Mouse (Mus musculus) mouse embryonic stem cell (cell line): ENCODE results near the gene Dnajc5.
"Not testable (repeated sequence)": the region's sequence is repeated elsewhere in the genome, so short reads cannot be mapped to it uniquely, and the experiment has no call there.

Experiments
- in situ Hi-C, 2 experiments: fragments of 300-500 bp; cut with MboI; formaldehyde crosslinking; loops; 1 replicate in 1 of 2; 3 replicates in 1 of 2; pipeline ENCODE4 v1.14.3; 2019 to 2020; ENCODE audit warnings: low sequenced_read_pairs in 2 of 2, low pct_unique_long_range_greater_than_20kb in 1 of 2, mixed read lengths in 1 of 2; ENCODE audit not compliant: unreplicated experiment in 1 of 2

Gene Dnajc5

DNA sequence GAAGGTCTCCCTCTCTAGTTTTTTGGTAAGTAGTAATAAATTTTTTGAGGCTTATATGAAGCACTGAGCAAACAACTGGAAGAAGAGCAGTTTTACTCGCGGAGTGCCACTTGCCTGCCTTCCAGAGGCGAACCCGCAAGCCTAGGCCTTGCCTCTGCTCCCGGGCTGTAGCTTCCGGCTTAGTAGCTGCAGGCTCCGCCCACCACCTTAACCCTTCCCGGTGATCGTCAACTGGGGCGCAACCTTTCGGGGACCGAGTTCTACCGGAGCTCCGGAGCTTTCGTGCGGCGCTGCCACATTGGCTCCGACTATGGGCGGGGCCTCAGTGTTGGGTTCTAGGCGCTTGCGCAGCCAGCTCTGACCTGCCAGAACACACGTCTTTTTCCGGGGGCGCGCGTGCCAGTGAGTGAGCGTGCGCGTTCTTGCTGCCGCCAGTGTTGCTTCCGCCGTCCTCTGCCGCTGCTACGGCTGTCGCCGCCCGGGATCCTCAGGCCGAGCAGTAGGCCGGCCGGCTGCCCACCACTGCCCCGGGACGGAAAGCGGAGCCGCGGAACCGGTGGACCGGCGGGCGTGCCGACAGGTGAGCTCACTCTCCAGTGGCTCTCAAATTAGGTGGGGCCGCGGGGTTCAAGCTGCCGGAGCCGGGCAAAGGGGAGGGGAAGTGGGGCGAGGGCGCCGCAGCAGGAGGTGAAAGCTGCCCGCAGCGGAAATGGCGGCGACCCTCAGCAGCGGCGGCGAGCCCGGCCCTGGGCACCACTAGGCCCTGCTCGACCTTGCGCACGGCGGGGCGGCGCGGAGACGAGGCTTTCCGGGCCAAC, at the start of gene Dnajc5:
TSS of gene Dnajc5 (plus strand) at position 368 of the 818 bp plus-strand sequence.
- in situ Hi-C loops = no loop called here

DNA sequence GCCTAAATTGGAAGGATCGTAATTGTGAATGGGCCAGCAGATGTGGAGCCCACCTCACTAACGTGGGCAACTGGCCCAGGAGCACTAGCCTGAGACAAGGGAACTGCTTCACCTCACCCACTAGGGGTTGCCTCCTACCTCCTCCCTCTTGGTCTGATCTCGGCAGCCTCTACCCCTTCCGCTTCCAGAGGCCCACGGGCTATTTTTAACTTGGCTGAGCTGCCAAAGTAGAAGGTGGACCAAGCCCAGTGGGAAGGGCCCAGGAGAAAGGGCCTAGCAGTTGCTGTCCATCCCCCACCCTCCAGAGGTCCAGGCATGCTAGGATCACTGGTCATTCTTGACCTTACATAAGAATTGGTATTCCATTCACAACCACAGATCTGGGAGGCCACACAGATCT, 49.0 kb upstream of the Dnajc5 start:
- in situ Hi-C loops = no loop called here

DNA sequence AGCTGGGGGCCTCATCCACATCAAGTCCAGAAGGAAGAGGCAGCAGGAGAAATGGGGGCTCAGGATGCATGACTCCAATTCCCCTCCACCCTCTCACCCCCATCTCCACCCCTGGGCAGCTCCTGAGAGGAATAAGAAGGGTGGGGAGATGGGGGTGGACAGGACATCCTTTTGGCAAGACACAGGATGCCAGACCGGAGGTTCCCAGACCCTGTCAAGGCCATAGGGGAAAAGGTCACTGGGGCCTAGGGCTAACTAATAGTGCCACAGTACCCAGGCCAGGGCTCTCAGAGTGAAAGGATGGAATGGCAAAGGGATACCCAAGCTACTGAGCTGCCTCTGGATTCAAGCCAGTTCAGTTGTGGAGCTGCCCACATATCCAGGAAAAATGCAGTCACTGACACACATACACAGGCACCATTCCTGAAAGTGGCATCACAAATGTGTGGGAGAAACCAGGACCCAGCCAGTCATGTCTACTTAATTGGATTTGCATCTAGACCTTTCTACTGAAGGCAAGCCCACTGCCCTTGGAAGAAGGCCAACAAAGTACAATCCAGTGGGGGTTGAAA, 47.9 kb upstream of the Dnajc5 start:
- in situ Hi-C loops = no loop called here

DNA sequence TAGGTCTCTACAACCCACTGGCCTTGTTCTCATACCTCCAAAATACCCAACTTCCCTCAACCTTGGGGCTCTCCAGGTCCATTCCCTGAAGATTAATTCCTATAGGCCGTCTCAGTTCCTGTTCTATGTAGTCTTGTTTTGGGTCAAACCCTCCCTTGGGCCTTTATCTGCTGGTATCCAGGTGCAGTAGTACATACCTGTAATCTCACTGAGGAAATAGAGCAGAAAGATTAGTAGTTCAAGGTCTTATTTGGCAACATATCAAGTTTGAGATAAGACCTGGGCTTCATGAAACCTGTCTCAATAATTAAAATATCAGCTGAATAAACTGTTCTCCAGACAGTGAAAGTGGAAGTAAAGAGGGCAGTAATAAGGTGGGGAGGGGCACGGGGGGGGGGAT, 37.2 kb upstream of the Dnajc5 start:
- in situ Hi-C loops = no loop called here

DNA sequence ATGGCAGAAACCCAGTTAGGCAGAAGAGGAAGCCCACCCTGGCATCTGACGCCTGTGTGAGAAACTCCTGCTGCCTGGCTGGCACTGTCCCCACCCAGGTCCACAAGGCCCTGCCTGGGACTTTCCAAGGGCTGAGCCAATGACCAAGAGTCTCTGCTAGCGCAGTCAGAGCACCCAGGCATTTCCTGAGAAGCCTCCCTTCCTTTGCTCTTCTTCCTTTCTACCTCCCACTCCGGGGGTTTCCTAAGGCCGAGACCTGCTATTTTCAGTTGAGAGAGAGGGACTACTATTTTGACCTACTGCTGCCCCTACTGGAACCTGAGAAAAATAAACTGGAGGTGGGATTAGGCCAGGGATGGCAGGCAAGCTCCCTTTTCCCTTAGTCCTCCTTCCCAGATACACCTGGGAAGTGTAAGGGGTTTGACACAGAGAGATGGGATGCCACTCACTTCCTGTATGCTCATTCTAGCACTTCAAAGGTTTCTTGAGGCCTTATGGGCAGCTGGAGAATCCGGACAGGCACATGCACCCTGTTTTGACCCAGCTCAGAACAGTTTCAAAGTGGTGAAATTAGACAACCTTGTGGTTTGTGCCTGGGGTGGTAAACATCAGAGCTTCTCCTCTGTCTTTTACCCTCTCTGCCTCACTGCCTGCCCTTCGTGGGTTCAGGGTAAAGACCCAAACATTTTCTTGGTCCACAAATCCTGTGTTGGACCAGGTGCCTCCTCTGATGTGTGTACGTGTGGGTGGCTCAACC, 36.5 kb upstream of the Dnajc5 start:
- in situ Hi-C loops = no loop called here

DNA sequence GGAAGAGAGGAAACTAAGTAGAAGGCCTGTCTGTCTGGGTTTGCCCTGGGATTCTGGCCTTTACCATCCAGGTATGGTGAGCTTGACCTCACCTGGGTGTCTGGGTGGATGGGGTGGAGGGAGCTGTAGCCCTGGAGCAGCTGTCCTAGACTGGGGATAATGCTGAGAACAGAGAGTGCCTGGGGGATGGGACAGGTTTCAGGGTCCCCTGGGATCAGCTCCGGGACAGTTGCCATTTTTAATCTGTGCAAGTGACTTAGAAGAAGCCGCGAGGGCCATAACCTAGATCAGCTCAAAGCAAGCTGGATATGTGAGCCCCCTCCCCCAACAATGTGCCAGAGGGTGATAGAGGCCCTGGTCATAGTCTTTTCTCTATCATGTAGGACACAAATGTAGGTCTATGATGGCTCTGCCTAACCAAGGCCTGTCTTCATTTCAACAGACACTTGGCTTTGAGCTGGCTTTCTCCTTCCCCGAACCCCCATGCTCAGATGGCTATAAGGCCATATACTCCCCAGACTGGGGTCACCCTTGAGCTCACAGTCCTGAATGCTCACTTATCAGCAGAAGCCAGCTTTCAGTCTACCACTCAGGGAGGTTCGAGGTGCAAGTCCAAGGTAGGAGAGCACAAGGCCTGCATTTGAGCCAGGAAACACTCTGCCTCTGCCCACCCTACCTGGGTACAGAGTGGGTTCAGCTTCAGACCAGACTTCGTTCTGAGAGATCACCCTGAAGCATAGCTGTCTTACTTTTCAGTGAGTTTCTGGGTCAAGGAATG, 35.6 kb upstream of the Dnajc5 start:
- in situ Hi-C loops = no loop called here

DNA sequence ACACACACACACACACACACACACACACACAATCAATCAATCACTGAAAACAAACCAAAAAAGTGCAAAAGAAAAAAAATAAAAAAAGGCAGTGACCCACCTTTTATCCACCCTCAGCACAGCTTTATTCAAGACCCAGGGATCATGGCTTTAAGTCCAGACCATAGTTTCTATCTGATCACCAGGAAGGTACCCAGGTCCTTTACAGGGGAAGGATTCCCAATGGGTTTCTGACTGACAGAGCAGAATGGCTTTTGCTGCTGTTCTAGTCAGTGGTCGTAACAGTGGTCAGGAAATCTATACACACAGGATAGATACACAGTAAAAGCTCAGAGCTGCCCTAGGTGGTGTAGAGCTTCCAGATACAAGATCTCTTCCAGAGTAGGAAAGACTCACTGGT, 34.5 kb upstream of the Dnajc5 start:
- in situ Hi-C loops = no loop called here

DNA sequence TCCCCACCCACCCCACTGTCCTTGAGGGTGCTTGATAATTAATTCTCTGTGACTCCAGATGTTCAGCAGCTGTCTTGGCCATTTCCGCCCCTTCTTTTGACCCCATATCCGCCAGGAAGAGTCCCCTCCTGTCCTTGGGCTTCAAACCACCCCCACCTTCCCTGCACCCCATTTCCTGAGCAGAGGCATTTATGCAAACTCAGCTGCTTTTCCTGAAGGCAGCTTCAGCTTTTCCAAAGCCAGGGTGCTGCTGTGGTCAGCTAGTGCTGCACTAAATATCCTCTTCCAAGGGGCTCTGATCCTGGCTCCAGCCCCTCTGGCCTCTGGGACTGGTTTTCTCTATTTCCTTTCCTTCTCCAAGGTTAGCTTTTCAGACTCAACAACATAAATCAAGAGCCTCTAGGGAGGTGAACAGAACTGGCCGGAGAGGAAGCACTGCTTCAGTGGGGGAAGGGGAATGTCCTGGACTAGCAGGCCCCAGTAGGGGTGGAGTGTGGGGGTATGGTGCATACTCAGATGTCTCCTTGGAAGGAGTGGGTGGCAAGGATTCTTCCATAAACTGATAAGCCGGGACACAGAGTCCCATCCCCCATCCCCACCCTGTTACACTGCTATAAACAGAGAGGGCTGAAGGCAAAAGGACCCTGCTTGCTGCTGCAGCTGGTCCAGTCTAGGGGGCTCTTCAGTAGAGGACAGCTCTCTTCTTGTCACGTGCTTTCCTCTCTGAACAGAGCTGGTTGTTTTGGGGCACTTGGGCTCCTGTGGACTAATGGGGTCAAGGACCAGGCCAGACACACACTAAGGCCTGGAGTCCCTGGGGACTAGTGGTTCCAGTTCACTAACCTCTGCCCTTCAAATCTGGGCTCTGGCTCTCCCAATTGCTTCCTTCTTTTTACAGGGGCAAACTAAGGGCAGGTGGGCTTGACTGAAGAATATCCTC, 32.7 kb upstream of the Dnajc5 start:
- in situ Hi-C loops = no loop called here

DNA sequence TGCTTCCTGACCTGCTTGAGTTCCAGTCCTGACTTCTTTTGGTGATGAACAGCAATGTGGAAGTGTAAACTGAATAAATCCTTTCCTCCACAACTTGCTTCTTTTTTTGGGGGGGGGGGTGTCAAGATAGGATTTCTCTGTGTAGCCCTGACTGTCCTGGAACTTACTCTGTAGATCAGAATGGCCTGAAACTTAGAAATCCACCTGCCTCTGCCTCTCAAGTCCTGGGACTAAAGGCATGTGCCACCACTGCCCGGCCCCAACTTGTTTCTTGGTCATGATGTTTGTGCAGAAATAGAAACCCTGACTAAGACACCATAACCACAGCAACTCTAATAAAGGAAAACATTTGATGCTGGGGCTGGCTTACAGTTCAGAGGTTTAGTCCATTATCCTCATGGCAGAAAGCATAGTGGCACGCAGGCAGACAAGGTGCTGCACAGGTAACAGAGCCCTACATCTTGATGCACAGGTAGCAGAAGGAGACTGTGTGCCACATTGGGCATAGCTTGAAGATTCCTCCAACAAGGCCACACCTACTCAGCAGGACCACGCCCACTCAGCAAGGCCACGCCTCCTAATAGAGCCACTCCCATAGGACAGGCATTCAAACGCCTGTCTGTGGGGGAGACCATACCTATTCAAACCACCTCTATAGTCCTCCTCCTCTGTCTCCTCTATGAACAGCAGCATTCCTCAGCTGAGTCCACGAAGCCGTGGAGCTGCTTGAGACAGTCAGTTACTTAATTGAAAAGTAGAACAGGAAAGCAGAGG, 28.7 kb upstream of the Dnajc5 start:
- in situ Hi-C loops = no loop called here

DNA sequence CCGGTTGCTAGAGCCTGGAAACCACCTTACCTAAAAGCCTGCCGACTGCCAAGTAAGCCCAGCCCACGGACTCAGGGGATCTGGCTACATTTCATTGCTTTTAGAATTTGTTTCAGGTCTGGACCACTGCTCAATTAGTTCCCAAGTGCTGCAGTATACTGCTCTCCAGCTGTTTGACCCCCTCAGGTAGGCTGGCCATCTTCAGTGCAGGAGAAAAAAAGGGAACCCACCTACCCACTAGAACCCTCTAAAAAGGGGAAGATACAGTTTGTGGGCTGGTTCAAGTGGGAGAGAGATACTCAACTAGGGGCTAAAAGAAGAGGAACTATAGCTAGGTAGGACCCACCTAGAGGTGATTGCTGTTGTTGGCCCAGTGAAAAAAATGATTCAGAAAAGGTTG, 28.1 kb upstream of the Dnajc5 start:
- in situ Hi-C loops = no loop called here

DNA sequence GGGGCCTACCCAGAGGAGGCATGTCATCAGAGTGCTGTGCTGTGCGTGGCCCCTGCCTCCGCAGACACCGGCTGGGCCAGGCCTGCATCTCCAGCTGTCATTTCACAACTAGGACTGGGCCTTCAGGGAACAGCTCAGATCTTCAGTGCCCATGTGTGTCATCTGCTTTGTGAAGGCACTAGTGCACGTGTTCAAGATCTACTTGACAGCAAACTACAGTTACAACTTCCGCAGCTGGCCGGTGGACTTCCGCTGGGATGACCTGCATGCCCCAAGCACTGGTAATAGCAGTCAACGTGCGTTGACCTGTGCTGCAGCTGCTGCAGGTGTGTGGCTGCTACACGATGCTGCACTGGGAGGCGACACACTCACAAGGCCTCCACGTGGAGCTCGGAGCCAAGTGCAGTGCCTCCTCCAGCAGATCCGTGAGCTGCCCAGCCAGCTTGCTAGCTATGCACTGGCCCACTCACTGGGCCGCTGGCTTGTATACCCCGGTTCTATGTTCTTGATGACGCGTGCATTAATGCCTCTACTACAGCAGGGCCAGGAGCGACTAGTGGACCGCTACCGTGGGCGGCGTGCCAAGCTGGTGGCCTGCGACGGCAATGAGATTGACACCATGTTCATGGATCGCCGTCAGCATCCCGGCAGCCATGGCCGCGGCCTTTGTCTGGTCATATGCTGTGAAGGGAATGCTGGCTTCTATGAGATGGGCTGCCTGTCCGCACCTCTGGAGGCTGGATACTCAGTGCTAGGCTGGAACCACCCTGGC, 26.9 kb upstream of the Dnajc5 start, which contains the start of gene Abhd16b:
TSS of gene Abhd16b (plus strand) at position 51 of the 772 bp plus-strand sequence.
- in situ Hi-C loops = no loop called here

DNA sequence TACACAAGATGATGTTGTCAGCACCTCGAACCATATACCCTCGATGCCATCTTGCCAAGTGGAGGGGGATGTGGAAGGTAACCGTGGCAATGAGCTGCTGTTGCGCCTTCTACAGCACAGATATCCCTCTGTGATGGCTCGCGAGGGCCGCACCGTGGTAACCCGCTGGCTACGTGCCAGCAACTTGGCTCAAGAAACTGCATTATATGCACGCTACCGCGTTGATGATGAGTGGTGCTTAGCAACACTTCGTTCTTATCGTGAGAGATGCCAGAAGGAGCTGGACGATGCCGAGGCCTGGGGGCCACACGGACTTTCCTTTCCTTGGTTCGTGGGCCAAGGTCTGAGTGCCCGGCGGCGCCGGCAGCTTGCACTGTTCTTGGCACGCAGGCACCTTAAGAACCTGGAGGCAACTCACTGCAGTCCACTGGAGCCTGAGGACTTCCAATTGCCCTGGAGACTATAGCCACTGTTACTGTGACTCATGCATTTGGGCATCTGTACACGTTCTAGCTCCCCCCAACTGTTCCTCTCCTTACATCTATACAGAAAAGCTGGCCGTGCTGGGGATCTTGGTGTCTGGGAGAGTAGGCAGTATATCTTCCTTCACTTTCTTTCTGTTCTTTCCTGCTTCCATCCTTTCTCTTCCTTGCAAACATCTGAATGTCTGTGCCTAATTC, 25.9 kb upstream of the Dnajc5 start:
- in situ Hi-C loops = no loop called here

DNA sequence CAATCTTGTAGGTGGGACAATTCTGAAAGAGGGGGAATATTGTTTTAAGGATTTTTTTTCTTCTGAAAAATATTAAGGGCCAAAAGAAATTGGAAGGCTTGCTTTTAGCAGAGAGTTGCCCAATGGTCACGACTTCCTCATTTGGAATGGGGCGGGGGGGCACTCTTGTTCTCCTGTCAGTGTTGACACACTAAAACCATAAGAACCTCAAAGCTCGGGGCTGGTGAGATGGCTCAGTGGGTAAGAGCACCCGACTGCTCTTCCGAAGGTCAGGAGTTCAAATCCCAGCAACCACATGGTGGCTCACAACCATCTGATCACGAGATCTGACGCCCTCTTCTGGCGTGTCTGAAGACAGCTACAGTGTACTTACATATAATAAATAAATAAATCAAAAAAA, 24.4 kb upstream of the Dnajc5 start:
- in situ Hi-C loops = not testable (repeated sequence)

DNA sequence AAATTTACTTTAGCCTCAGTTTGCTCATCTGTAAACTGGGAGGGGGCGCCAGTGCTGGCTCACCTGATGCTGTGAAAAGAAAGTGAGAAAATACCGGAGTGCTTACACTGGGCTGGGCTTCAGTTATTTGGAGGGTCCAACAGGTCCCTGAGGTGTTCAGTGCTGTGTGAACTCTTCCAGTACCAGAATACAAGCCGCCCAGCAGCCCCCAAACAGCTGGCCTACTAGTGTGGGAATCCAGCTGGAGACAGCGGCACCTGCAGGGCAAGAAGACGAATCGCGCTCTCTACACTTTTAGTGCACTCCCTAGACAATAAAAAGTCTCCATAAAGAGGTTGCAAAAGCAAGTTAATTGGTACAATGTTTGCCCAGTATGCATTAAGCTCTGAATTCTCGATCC, 24.0 kb upstream of the Dnajc5 start:
- in situ Hi-C loops = no loop called here

DNA sequence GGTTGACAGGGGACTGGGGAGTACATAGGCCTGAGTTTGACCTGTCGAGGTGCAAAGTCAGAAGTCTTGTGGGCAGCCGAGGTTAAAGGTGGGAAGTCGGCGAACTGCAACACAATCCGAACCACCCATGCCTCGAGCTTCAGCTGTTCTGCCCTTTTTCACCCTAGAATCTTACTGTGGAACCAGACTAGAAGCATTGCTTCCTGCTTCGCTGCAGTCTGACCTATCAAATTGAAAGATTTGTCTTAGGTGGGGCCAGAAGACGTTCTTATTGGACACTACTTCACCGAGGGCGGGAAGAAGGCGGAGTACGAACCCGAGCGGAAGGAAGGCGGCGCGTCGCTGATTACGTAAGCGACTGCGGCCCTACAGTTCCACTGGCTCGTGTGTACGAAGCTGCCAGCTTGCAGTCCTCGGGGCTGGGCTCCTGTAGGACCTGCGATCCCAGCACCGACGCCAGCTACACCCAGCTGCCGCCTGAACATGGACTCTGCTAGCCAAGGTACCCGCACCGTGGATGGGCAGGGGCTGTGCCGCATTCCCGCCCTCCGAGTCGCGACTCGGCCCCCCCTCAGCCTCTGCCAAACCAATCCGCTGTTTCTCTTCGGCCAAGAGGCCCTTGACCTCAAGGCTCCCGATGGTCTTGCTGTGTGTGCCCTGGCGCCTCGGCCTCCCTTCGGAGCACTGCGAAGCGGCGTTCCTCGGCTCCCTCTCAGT, 23.3 kb upstream of the Dnajc5 start, which contains the start of gene Tpd52l2:
TSS of gene Tpd52l2 (plus strand) at position 312 of the 717 bp plus-strand sequence.
- in situ Hi-C loops = no loop called here
